Mouse (Mus musculus) megakaryocyte, adult 5-6 weeks (primary cell): Measurements from ENCODE around the gene Lrrc8c. TPM values are rescaled to one million over a fixed set of nuclear protein-coding genes. Genes with fewer than 3 reads are reported as not detected.

ENCODE experiments used
- ATAC-seq: 2 replicates; pipeline ENCODE4 v1.8.0; 2016; ENCODE audit warnings: mild to moderate bottlenecking, inconsistent platforms; ENCODE audit not compliant: poor library complexity, severe bottlenecking
- total RNA-seq, 2 experiments: library from RNA; stranded (forward) in 1 of 2; stranded (reverse) in 1 of 2; fragments of 153-499, 151-499 nt in 1 of 2; fragments of 221-1000, 200-1000 nt in 1 of 2; gene quantifications; 2 replicates each; pipeline versions ENCODE4 v1.2.3 to v1.2.4; 2015 to 2017

Lrrc8c gene
- total RNA-seq, 2 experiments from 2014 or later: 12.2 to 51.2 TPM

DNA sequence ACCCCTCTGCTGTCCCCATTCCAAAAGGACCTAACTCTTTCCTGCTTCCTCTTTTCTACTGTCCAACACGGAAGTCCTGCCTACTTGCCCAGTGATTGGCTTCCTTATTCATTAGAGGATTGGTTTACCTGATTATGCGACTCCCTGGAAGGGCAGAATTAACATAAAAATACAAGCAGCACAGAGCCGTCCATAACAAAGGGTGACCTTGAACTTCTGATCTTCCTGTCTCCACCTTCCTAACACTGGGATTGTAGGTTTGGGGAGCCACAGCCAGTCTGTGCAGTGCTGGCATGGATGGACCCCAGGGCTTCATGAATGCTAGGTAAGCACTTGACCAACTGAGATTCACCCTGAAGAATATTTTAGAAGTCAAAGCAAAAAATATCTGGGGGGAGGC, 25.9 kb downstream of the Lrrc8c start:
- peak; percentile 49; the same call in 1 of the 2 replicates for ATAC-seq

DNA sequence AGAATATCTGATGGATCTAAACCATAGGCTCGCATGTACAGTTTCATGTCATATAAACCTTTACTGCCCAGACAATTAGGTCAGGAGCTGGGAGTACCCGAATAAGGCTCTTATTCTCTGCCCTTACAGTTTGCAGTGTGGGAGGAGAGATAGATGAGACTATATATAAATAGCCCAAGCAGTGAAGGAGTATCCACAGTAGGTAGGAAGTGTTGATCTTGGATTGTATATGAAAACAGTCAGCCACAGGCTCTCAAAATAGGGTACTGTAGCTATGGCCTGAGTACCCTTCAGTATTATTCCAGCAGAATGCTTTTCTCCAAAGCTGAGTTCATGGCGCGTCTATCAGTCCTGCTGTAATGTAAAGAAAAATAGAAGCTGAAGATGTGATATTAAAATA, 27.9 kb downstream of the Lrrc8c start:
- no peak for ATAC-seq

DNA sequence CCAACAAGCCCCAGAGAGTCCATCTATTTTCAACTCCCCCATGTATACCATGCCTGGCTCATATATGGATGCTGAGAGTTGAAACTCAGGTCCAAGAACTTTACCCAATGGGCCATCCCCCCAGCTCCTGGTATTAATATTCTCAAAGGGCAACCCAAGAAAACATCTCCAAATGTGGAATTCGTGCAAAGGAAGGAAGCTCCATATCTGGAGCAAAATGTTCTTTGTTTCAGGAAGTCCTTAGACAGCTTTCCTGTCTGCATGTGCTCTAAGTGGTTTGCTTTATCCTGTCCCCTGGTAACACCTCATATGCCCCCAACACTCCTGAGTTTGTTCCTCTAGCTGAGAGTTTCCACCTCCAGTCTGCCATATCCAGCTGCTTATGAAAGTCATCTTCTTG, 32.6 kb downstream of the Lrrc8c start:
- ATAC-seq: no peak

DNA sequence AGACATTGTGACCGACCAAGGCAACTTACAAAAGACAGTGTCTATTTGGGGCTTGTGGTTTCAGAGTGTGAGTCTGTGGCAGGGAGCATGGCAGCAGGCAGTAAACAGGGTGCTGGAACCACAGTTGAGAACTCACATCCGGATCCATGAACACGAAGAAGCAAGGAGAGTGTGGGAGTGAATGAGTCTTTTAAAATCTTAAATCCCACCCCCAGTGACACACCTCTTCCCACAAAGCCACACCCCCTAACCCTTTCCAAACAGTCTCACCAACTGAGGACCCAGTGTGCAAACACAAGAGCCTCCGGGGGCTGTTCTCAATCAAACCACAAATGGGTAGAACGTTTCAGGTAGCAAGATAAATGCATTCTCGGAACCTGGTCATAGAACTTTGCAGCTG, 37.1 kb downstream of the Lrrc8c start:
- ATAC-seq: 0 out of 2 replicates have a peak, but pooled peaks have one; percentile 9

DNA sequence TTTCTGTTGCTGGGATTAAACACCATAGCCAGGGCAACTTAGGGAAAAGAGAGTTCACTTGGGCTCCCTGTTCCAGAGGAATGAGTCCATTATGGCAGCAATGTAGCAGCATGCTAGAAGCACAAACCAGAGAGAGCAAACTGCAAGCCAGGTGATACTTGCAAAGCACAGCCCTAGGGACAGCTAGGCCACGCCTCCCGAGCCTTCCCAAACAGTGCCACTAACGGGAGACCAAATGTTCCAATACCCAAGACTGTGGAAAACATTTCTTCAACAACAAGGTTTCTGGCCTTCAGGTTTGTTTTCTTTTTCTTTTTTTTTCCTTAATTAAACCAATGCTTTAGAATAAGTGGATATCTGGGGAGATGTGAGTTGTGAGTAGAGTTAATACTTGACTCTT, 38.2 kb downstream of the Lrrc8c start:
- no peak for ATAC-seq

DNA sequence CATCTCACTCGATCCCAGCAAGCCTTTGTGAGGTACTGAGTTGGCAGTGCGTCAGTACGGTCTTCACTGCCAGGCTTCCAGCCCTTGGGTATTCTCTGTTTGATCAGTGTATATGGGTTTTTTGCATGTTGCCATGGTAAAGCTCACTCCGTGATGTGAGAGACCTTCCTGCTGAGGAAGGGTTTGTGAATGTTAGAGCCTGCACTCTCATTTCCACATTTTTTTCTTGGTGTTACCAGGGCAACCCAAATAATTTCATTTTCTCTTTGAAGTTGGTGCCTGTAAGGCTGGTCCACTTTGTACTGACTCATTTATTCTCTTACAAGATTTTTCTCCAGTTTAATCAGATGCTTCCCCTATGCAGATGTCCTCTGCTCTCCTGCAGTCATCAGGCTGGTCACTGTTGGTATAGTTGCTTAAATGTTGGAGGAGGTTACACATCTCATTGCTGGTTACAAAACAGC, 38.6 kb downstream of the Lrrc8c start:
- peak; percentile 64 for ATAC-seq

DNA sequence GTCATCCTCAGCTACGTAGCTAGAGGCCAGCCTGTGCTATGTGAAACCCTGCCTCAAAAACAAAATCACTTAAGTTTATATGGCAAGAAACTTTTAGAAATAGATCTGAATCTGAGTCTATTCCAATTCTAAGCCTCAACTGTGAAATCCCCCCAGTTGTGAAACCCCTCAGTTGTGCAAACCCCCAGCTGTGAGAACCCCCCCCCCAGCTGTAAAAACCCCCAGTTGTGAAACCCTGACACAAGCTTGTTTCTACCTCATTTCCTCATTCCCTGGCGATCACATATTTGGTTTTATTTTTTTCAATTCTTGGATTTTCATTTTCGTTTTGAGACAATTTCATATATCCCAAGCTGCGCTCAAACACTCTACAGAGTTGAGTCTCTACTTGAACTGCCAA, 39.3 kb downstream of the Lrrc8c start:
- peak; percentile 55 for ATAC-seq

DNA sequence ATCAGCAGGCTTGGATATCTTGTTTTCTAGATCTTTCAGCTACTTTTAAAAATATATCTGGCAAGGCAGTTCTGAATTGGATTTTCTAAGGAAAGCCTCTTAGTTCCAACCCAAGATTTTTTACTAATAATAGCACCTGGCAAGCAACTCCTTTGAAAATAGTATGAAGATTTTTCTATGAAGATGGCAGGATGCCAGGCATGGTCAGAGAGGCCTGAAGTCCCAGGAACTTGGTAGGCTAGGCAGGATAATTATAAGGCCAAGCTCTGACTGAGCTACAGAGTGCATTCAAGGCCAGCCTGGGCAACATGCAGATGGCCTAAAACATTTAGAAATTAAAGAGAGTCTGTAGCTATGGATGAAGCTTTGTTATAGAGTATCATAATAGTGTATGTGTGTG, 42.7 kb downstream of the Lrrc8c start:
- ATAC-seq: no peak

DNA sequence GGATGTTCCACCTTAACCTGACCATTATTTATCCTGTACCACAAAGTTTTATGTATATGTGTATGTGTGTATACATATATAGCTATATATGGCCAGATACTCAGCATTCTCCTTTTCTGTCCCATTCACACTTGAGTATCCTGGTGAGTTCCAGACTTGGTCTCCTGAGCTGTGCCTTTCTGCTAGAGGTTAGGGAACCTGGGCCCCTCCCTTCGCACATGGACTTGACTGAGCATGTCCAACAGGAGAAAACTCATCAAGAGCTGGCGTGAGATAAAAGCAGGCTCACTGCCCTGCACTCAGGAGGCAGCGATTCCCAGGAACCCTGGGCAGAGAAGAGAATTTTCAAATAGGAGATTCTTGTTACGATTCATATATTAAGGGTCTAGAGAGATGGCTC, 45.6 kb downstream of the Lrrc8c start:
- no peak for ATAC-seq

DNA sequence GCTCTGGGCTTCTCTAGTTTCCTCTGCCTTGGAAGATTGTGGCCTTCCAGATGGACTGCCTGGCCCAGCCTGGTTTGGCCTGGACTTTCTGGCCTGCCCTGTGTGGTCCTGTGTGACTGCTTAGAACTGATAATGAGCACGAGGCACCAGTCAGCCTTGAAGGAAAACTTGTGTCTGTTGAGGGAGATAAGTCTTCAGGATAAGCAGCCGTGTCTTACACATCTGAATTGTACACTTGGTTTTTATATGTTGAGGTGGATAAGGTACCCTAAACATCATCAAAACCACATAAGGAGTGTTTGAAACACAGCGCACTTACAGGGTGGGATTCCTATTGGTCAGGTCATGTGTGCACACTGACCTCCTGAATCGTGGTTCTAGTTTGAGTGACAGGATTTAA, 46.6 kb downstream of the Lrrc8c start:
- peak; percentile 14 for ATAC-seq

DNA sequence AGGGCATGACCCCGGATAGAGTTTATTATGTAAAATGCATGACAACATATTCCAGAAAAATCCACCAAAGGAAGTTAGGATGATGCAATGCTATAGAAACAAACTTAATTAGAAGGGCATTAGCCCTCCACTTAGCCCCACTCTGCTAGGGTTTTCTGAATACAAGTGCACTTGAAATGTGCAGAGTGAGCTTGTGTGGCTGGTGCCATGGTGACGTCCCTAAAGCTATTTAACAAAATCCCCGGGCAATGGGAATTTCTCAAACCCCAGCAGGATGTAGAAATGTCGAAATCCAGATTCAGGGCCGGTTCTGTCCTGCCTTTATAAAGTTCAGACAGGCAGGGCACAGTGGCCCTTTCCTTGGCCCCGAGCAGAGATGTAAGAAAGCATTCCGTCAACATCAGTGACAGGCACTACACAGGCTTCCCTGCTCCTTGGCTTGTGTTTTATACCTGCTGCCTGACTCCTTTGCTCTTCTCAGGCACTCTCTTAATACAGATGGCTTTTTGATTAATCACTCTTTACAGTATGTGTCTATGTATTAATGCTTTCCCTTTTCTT, 47.7 kb downstream of the Lrrc8c start:
- ATAC-seq: no peak

DNA sequence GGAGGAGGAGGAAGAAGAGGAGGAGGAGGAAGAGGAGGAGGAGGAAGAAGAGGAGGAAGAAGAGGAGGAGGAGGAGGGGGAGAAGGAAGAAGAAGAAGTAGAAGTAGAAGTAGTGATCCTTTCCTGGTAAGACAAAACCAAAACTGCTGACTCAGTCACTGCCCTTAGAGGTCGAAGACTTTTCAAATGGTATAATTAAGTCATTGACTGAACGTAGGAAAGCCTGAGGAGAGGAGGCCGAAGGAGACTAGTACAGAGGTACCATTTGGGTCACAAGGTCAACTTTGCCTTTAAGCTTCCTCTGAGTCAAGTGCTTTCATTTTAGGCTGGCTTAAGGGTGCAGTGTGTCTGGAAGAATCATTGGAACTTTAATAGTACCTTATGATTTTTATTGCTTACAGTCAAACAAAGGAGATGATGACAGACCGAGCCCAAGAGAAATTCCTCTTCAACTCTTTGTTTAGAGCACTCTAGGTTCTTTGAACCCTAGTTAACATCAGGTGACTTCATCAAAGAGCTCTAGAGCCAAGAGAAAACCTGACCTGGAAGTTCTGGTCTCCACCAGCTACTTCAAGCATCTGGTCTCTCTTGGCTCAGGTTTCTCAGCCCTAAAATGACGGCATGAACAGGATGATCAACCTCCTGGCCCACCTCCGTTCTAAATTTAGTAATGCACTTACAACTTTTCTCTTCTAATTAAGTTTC, 49.0 kb downstream of the Lrrc8c start:
- 0 out of 2 replicates have a peak, but pooled peaks have one; percentile 15 for ATAC-seq

DNA sequence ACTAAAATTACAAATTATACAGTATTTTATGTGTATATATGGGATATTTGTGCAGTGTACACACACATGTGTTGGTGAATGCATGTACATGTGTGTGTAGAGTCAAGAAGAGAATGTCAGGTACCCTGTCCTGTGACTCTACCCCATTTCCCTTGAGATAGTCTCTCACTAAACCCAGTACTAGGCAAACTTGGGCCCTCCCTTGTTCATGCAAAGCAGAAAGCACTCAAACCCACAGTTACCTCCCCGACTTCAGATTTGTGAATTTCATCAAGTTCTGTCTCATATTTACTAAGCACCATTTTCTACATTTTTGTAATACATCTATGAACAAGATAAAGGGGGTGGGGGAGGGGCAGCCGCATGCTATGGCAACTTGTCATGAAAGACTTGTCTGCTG, 50.0 kb downstream of the Lrrc8c start:
- no peak for ATAC-seq

DNA sequence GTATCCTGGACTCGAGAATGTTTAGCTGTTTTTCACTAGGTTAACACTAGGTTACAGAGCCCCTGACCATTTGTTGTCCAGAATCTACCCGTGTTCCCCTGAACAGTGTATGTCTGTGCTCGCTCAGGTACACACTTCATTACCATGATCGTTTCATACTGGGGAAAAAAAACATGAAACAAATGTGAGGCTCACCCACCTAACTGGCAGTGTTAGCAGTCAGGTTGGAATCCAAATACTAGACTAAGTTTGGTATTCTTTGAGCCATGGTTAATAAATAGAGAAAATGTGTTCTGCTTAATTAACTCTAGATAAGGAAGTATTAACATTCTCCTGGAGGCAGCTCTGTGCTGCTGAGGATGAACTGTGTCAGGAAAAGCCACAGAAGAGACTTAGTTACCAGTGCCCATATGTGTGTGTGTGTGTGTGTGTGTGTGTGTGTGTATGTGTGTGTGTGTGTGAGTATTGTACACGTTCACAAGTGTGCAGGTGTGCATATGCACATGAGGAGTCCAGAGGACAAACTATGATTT, 53.0 kb downstream of the Lrrc8c start:
- no peak for ATAC-seq

DNA sequence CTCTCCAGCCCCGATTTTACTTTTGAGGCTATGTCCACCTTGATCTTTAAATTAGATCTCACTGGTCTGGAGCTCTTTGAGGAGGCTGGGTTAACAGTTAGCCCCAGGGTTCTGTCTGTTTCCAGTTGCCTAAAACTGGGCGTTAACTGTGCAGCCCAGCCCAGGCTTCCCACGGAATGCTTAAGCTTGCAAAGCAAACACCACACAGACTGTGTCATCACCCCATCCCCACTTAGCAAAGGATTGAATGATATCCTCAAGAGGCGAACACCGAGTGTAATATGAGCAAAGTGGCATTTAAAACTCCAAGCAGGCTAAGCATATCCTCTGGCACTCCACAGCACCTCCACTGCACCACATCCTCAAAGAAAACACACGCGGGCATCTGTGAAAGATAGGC, 53.7 kb downstream of the Lrrc8c start:
- no peak for ATAC-seq

DNA sequence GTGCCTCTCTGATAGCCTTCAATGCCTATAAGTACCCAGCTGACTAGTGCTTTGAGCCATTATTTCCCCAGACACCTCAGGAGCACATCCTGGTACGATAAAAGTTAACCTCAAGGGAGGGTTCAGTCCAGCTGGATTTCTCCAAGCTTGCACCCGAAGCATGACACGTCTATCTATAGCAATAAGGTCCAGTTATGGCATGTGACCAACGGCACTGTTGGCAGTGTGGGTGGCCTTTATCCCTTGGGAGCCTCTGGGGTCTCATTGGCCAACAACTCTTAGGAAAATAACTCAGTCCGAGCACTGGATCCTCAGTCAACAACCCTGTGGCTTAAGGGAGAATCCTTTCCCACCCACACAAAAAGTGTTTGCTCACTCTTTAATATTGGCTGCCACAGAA, 55.6 kb downstream of the Lrrc8c start:
- no peak for ATAC-seq

DNA sequence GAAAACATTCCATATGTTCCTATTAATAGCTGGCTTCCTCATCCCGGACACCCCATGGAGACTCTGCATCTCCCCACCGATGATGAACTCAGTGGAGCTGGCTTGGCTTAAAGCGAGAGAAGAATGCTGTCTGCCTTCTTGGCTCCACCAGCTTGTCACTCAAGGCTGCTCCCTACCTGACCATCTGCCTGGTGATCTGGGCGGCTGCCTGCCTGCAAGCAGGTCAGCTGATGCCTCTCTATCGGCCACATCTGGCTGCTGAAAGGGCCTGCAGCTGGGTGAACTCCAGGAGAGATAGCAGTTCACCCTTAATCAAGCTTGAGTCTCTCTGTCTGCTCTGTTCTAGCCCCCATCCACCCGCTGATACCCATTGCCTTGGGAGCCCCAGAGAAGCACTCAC, 56.7 kb downstream of the Lrrc8c start:
- peak; percentile 24 for ATAC-seq

DNA sequence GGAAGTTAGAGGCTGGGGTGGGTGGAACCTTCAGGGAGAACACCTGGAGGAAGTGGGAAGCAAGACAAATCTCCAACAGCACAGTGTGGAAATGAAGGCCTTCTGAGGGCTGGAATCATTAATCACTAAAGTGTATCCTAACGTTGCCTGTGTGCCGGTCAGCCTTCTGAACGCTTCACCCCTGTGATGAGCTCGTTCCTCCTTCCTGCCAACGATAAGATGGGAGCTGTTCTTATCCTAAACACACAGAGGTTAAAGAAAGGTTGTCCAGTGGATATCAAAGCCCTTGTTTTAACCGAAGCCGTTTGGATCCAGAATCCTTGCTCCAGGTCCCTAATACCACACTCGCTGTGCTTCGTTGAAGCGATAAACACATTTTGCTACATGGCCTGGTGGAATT, 61.7 kb downstream of the Lrrc8c start:
- ATAC-seq: no peak

DNA sequence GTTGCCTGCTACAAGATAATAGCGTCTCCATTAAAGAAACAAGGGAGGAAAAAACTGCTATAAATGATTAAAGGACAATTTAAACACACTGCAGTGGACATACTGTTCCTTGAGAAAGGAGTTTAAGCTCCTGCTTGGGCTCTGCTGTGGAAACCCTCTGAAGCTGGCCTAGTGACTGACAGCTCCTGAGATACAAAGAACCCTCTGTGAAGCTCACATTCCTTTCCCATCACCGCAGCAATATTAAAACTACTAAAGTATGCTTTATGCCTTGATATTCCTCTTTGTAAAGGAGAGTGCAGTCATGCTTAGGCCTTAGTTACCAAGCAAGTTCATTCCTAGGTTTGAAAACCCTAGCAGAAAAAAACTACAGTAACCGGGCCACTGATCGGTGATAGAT, 66.7 kb downstream of the Lrrc8c start:
- ATAC-seq: no peak

DNA sequence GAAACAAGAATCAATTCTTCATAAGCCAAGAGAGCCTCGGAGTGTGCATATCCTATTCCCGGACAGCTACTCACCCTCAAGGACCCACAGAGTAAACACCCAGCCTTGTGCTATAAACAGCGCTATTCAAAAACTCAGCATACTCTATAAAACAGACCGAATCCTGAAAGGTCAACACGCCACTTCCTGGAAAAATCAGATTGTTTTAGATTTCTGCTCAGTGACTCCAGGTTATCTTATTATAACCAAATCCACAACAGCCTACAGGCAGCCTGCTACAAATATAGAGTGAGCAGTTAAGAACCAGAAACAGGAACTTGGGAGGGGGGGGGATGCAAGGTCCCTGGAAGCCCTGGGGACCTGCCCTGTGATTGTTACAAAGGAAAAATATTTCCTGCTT, 67.5 kb downstream of the Lrrc8c start:
- peak; percentile 38; the same call in 1 of the 2 replicates for ATAC-seq

DNA sequence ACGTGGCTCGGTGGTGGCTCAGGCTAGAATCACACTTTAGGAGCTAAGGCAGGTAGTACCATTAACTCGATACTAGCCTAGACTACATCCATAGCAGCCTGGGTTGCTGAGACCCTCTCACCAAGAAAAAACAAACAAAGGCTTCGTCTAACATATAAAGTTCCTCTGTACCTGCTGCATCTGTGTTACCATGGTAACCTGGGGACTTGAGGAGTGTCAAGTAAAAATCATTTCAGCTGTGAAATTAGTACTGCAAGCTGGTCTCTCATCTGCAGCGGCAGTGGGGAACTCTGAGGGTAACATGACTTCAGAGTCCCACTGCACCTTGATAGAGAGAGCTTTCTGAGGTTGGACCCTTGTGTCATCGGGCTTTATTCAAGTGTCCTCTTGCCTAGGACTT, 68.3 kb downstream of the Lrrc8c start:
- no peak for ATAC-seq

DNA sequence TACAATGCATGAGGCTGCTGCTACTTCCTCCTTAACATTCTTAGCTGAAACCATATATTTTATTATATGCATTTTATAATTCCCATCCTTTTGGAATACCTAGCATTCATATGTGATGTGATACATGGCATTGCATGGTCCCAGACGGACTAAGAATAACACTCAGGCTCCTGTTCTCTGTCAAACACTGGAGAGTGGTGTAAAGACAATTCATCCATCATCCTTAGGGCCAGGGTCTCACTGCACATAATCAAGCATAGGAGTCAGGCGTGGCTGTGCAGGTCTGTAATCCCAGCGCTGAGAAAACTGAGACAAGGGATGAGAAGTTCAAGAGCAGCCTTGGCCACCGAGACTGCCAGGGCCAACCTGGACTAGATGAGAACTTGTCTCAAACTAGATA, 69.5 kb downstream of the Lrrc8c start:
- no peak for ATAC-seq
